Mouse (Mus musculus): ENCODE measurements at regions not wholly inside any gene's neighbourhood (a gene's known extent, or its start where the extent isn't known, plus 50 kb on each side); places are given as distances from the start of the nearest gene placed in this dataset.

- Histone ChIP-seq H3K79me2 (ENCODE audit: control insufficient read depth, insufficient read depth, low read length, poor library complexity) (no peaks in the 10 kb centered on the region), H3K4me3 (ENCODE audit: control insufficient read depth in 1 of 2, insufficient read depth in 1 of 2, low read depth in 2 of 2, low read length in 2 of 2) (no peak overlapping the region), H3K9ac (ENCODE audit: control insufficient read depth, low read depth, low read length, poor library complexity, severe bottlenecking) (no peak overlapping the region), H3K36me3 (ENCODE audit: control insufficient read depth in 1 of 2, insufficient read depth in 2 of 2, low read length in 2 of 2) (no peaks in the 10 kb centered on the region), H3K9me3 (replicated peaks; ENCODE audit: insufficient read depth, low read length) (no peaks in the 10 kb centered on the region), H3K27ac (ENCODE audit: control insufficient read depth, low read depth, low read length) (no peak overlapping the region), H3K4me1 (ENCODE audit: control insufficient read depth in 1 of 2, insufficient read depth in 2 of 2, low read length in 2 of 2) (no peaks in the 10 kb centered on the region), H3K27me3 (ENCODE audit: control insufficient read depth in 1 of 2, insufficient read depth in 2 of 2, low read length in 2 of 2) (no peaks in the 10 kb centered on the region)
- no peak for DNase-seq (ENCODE audit: low read depth, low spot score)
- TF ChIP-seq MEF2A (IDR thresholded peaks at IDR 0.05; ENCODE audit: extremely low read depth, insufficient replicate concordance, low read depth, low read length, poor library complexity, severe bottlenecking) = no peak
- TF ChIP-seq USF1 (IDR thresholded peaks at IDR 0.05; ENCODE audit: low read depth, low read length) = no peak
- TF ChIP-seq RAD21 (IDR thresholded peaks at IDR 0.05; ENCODE audit: low read depth, low read length) = no peak
- TF ChIP-seq MAZ (IDR thresholded peaks at IDR 0.05; ENCODE audit: low read depth, low read length) = no peak
- no peak for TF ChIP-seq TCF12 (IDR thresholded peaks at IDR 0.05; ENCODE audit: low read depth, low read length)
- TF ChIP-seq ETS1 (IDR thresholded peaks at IDR 0.05; ENCODE audit: low read depth, low read length) = no peak
- no peak for TF ChIP-seq MAX (IDR thresholded peaks at IDR 0.05; ENCODE audit: low read length)
- TF ChIP-seq TBP (IDR thresholded peaks at IDR 0.05; ENCODE audit: low read depth, low read length) = no peak
- no peak for TF ChIP-seq UBTF (IDR thresholded peaks at IDR 0.05; ENCODE audit: borderline replicate concordance, insufficient read depth, low read depth, low read length)
- TF ChIP-seq ELF1 (IDR thresholded peaks at IDR 0.05; ENCODE audit: low read depth, low read length) = no peak
- TF ChIP-seq NRF1 (IDR thresholded peaks at IDR 0.05; ENCODE audit: insufficient read depth, low read depth, low read length, poor library complexity, severe bottlenecking) = no peak
- no peak for TF ChIP-seq KAT2A (conservative IDR thresholded peaks at IDR 0.05; ENCODE audit: low read depth, low read length)
- TF ChIP-seq ZC3H11A (IDR thresholded peaks at IDR 0.05; ENCODE audit: low read depth, low read length) = no peak
- TF ChIP-seq MXI1 (IDR thresholded peaks at IDR 0.05; ENCODE audit: low read depth, low read length) = no peak
- no peak for TF ChIP-seq MAFK (IDR thresholded peaks at IDR 0.05; ENCODE audit: borderline replicate concordance, low read depth, low read length)
- TF ChIP-seq JUND (IDR thresholded peaks at IDR 0.05; ENCODE audit: low read depth, low read length) = no peak
- TF ChIP-seq CTCF (IDR thresholded peaks at IDR 0.05 in 2 of 3, conservative IDR thresholded peaks at IDR 0.05 in 1 of 3; ENCODE audit: control insufficient read depth in 1 of 3, insufficient read depth in 1 of 3, low read depth in 2 of 3, low read length in 3 of 3, poor library complexity in 1 of 3, severe bottlenecking in 1 of 3) = no peak
- no peak for TF ChIP-seq ZNF384 (IDR thresholded peaks at IDR 0.05; ENCODE audit: low read depth, low read length)
- no peak for TF ChIP-seq MYB (IDR thresholded peaks at IDR 0.05; ENCODE audit: low read depth, low read length)
Measured at GRCm38 (mm10) chr8:41972416-41972815, 555.5 kb upstream of the Frg1 start.

DNA sequence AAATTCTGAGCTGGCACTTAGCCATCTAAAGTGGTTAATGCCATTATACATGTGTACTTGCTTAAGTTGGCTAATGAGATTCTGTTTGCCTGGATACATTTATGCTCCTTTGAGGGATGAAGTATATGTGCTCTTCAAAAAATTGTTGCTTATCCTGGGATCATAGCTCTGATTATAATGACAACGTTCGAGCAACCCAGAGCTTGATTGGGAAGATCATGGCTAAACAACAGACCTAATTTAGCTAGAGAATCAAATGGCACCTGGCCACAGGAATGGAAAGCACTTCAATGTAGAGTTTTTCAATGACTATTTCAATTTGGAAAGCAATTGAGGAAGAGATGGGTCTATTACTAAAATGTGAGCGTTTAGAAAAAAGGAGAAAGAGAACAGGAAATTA lies 553.7 kb upstream of the Frg1 start:
- Histone ChIP-seq H3K27ac (ENCODE audit: control insufficient read depth, low read depth, low read length) (no peak overlapping the region), H3K4me3 (ENCODE audit: control insufficient read depth in 1 of 2, insufficient read depth in 1 of 2, low read depth in 2 of 2, low read length in 2 of 2) (no peak overlapping the region), H3K9ac (ENCODE audit: control insufficient read depth, low read depth, low read length, poor library complexity, severe bottlenecking) (no peak overlapping the region), H3K4me1 (ENCODE audit: control insufficient read depth in 1 of 2, insufficient read depth in 2 of 2, low read length in 2 of 2) (no peaks in the 10 kb centered on the region), H3K79me2 (ENCODE audit: control insufficient read depth, insufficient read depth, low read length, poor library complexity) (no peaks in the 10 kb centered on the region), H3K27me3 (ENCODE audit: control insufficient read depth in 1 of 2, insufficient read depth in 2 of 2, low read length in 2 of 2) (no peaks in the 10 kb centered on the region), H3K9me3 (replicated peaks; ENCODE audit: insufficient read depth, low read length) (no peaks in the 10 kb centered on the region), H3K36me3 (ENCODE audit: control insufficient read depth in 1 of 2, insufficient read depth in 2 of 2, low read length in 2 of 2) (no peaks in the 10 kb centered on the region)
- DNase-seq (ENCODE audit: low read depth, low spot score) = no peak
- TF ChIP-seq MYB (IDR thresholded peaks at IDR 0.05; ENCODE audit: low read depth, low read length) (no peak), NRF1 (IDR thresholded peaks at IDR 0.05; ENCODE audit: insufficient read depth, low read depth, low read length, poor library complexity, severe bottlenecking) (no peak), POLR2AphosphoS5 (IDR thresholded peaks at IDR 0.05; ENCODE audit: borderline replicate concordance, low read depth, low read length) (no peak), GABPA (IDR thresholded peaks at IDR 0.05; ENCODE audit: low read depth, low read length) (no peak), ZC3H11A (IDR thresholded peaks at IDR 0.05; ENCODE audit: low read depth, low read length) (no peak), MEF2A (IDR thresholded peaks at IDR 0.05; ENCODE audit: extremely low read depth, insufficient replicate concordance, low read depth, low read length, poor library complexity, severe bottlenecking) (no peak), ZKSCAN1 (IDR thresholded peaks at IDR 0.05; ENCODE audit: low read depth, low read length) (no peak), HCFC1 (IDR thresholded peaks at IDR 0.05; ENCODE audit: low read depth, low read length) (no peak), NELFE (IDR thresholded peaks at IDR 0.05; ENCODE audit: low read depth, low read length) (no peak), CTCF (IDR thresholded peaks at IDR 0.05 in 2 of 3, conservative IDR thresholded peaks at IDR 0.05 in 1 of 3; ENCODE audit: control insufficient read depth in 1 of 3, insufficient read depth in 1 of 3, low read depth in 2 of 3, low read length in 3 of 3, poor library complexity in 1 of 3, severe bottlenecking in 1 of 3) (no peak), EP300 (IDR thresholded peaks at IDR 0.05; ENCODE audit: low read depth in 1 of 2, low read length in 2 of 2) (no peak), SIN3A (IDR thresholded peaks at IDR 0.05; ENCODE audit: low read length) (no peak), POLR2AphosphoS2 (IDR thresholded peaks at IDR 0.05; ENCODE audit: low read length) (no peak), ELF1 (IDR thresholded peaks at IDR 0.05; ENCODE audit: low read depth, low read length) (no peak)
